Mouse (Mus musculus): Measurements from ENCODE around the gene Sash3. TPM values are rescaled to one million over a fixed set of nuclear protein-coding genes. Genes with fewer than 3 reads are reported as not detected.

Sash3 gene
- total RNA-seq, 1 experiment, result 0.54 TPM

GRCm38 (mm10) chrX:48184703-48185102 is 38.5 kb downstream of the Sash3 start:
- in situ Hi-C loops (cut with MboI; ENCODE audit: low sequenced_read_pairs in 2 of 2, unreplicated experiment in 2 of 2), result no loop called here
- Histone ChIP-seq H3K4me3 (ENCODE audit: insufficient read depth in 1 of 2, low read depth in 1 of 2, low read length in 2 of 2, poor library complexity in 1 of 2, severe bottlenecking in 1 of 2) (no peak overlapping the region), H3K36me3 (ENCODE audit: control insufficient read depth, insufficient read depth, low read length, poor library complexity, severe bottlenecking) (no peaks in the 10 kb centered on the region), H3K9ac (ENCODE audit: insufficient read depth, low read depth, low read length, poor library complexity, severe bottlenecking) (no peak overlapping the region), H3K27ac (ENCODE audit: insufficient read depth, low read depth, low read length, poor library complexity, severe bottlenecking) (no peak overlapping the region), H3K4me1 (ENCODE audit: control insufficient read depth in 2 of 2, insufficient read depth in 2 of 2, low read length in 2 of 2, poor library complexity in 1 of 2) (no peaks in the 10 kb centered on the region), H3K9me3 (ENCODE audit: control insufficient read depth, insufficient read depth, low read depth, low read length) (no peaks in the 10 kb centered on the region)
- TF ChIP-seq ZNF384 (IDR thresholded peaks at IDR 0.05; ENCODE audit: low read depth, low read length) (no peak), ZC3H11A (IDR thresholded peaks at IDR 0.05; ENCODE audit: borderline replicate concordance, low read depth, low read length) (no peak), MAFK (IDR thresholded peaks at IDR 0.05; ENCODE audit: insufficient read depth, low read depth, low read length) (no peak), HCFC1 (IDR thresholded peaks at IDR 0.05; ENCODE audit: borderline replicate concordance, insufficient read depth, low read length) (no peak), CHD2 (IDR thresholded peaks at IDR 0.05; ENCODE audit: low read depth, low read length) (no peak)
- DNase-seq (ENCODE audit: low read depth, low spot score), result no peak

DNA sequence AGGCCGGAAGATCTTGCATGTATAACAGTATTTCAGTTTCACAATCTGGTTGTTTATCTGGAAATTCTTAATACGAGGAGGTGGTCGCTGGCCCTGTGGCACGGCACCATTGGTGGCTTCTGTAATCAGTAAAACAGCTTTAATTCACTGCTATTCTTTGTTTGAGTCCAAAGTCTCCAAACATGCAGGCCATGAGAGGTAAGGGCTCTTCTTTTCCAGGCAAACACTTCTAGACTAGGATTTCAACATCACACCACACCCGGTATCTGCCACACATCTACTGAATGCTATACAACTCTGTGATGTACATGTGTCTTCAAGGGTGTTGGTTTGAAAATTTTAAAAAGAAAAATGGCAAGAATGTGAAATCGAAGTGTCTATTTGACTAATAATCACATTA is 45.0 kb downstream of the Sash3 start:
- in situ Hi-C loops (cut with MboI; ENCODE audit: low sequenced_read_pairs in 2 of 2, unreplicated experiment in 2 of 2), result no loop called here

GRCm38 (mm10) chrX:48193235-48194152 is 47.3 kb downstream of the Sash3 start:
- Histone ChIP-seq H3K9ac (ENCODE audit: insufficient read depth, low read depth, low read length, poor library complexity, severe bottlenecking) (no peak overlapping the region), H3K4me3 (ENCODE audit: insufficient read depth in 1 of 2, low read depth in 1 of 2, low read length in 2 of 2, poor library complexity in 1 of 2, severe bottlenecking in 1 of 2) (no peak overlapping the region), H3K4me1 (ENCODE audit: control insufficient read depth in 2 of 2, insufficient read depth in 2 of 2, low read length in 2 of 2, poor library complexity in 1 of 2) (peaks cover 0 to 3% of the 10 kb centered on the region in 2 experiments; a peak in 2 of 4 replicates), H3K9me3 (ENCODE audit: control insufficient read depth, insufficient read depth, low read depth, low read length) (no peaks in the 10 kb centered on the region), H3K36me3 (ENCODE audit: control insufficient read depth, insufficient read depth, low read length, poor library complexity, severe bottlenecking) (no peaks in the 10 kb centered on the region), H3K27ac (ENCODE audit: insufficient read depth, low read depth, low read length, poor library complexity, severe bottlenecking) (no peak overlapping the region)
- in situ Hi-C loops (cut with MboI; ENCODE audit: low sequenced_read_pairs in 2 of 2, unreplicated experiment in 2 of 2), result no loop called here
- TF ChIP-seq MAFK (IDR thresholded peaks at IDR 0.05; ENCODE audit: insufficient read depth, low read depth, low read length) (no peak), ZC3H11A (IDR thresholded peaks at IDR 0.05; ENCODE audit: borderline replicate concordance, low read depth, low read length) (no peak), HCFC1 (IDR thresholded peaks at IDR 0.05; ENCODE audit: borderline replicate concordance, insufficient read depth, low read length) (no peak), CHD2 (IDR thresholded peaks at IDR 0.05; ENCODE audit: low read depth, low read length) (no peak), ZNF384 (IDR thresholded peaks at IDR 0.05; ENCODE audit: low read depth, low read length) (no peak)
- DNase-seq (ENCODE audit: low read depth, low spot score), result no peak

More for the DNA sequence above, 45.0 kb downstream of the Sash3 start:
- TF ChIP-seq ZNF384 (IDR thresholded peaks at IDR 0.05; ENCODE audit: low read depth, low read length), result no peak
- TF ChIP-seq MAFK (IDR thresholded peaks at IDR 0.05; ENCODE audit: insufficient read depth, low read depth, low read length), result no peak
- no peak for TF ChIP-seq ZC3H11A (IDR thresholded peaks at IDR 0.05; ENCODE audit: borderline replicate concordance, low read depth, low read length)
- TF ChIP-seq HCFC1 (IDR thresholded peaks at IDR 0.05; ENCODE audit: borderline replicate concordance, insufficient read depth, low read length), result no peak
- no peak for TF ChIP-seq CHD2 (IDR thresholded peaks at IDR 0.05; ENCODE audit: low read depth, low read length)
- DNase-seq (ENCODE audit: low read depth, low spot score), result no peak
- Histone ChIP-seq H3K4me1 (ENCODE audit: control insufficient read depth in 2 of 2, insufficient read depth in 2 of 2, low read length in 2 of 2, poor library complexity in 1 of 2) (no peaks in the 10 kb centered on the region), H3K36me3 (ENCODE audit: control insufficient read depth, insufficient read depth, low read length, poor library complexity, severe bottlenecking) (no peaks in the 10 kb centered on the region), H3K9ac (ENCODE audit: insufficient read depth, low read depth, low read length, poor library complexity, severe bottlenecking) (no peak overlapping the region), H3K9me3 (ENCODE audit: control insufficient read depth, insufficient read depth, low read depth, low read length) (no peaks in the 10 kb centered on the region), H3K4me3 (ENCODE audit: insufficient read depth in 1 of 2, low read depth in 1 of 2, low read length in 2 of 2, poor library complexity in 1 of 2, severe bottlenecking in 1 of 2) (no peak overlapping the region), H3K27ac (ENCODE audit: insufficient read depth, low read depth, low read length, poor library complexity, severe bottlenecking) (no peak overlapping the region)

- in situ Hi-C loops (cut with MboI; ENCODE audit: low sequenced_read_pairs in 2 of 2, unreplicated experiment in 2 of 2), result no loop called here
- DNase-seq (ENCODE audit: low read depth, low spot score), result peak; percentile 20
- Histone ChIP-seq H3K9ac (ENCODE audit: insufficient read depth, low read depth, low read length, poor library complexity, severe bottlenecking) (no peak overlapping the region), H3K9me3 (ENCODE audit: control insufficient read depth, insufficient read depth, low read depth, low read length) (no peaks in the 10 kb centered on the region), H3K4me1 (ENCODE audit: control insufficient read depth in 2 of 2, insufficient read depth in 2 of 2, low read length in 2 of 2, poor library complexity in 1 of 2) (peaks cover 2 to 4% of the 10 kb centered on the region in 2 experiments; a peak in 3 of 4 replicates), H3K4me3 (ENCODE audit: insufficient read depth in 1 of 2, low read depth in 1 of 2, low read length in 2 of 2, poor library complexity in 1 of 2, severe bottlenecking in 1 of 2) (no peak overlapping the region), H3K27ac (ENCODE audit: insufficient read depth, low read depth, low read length, poor library complexity, severe bottlenecking) (no peak overlapping the region), H3K36me3 (ENCODE audit: control insufficient read depth, insufficient read depth, low read length, poor library complexity, severe bottlenecking) (no peaks in the 10 kb centered on the region)
- TF ChIP-seq ZC3H11A (IDR thresholded peaks at IDR 0.05; ENCODE audit: borderline replicate concordance, low read depth, low read length), result no peak
- TF ChIP-seq ZNF384 (IDR thresholded peaks at IDR 0.05; ENCODE audit: low read depth, low read length), result no peak
- TF ChIP-seq CHD2 (IDR thresholded peaks at IDR 0.05; ENCODE audit: low read depth, low read length), result no peak
- no peak for TF ChIP-seq HCFC1 (IDR thresholded peaks at IDR 0.05; ENCODE audit: borderline replicate concordance, insufficient read depth, low read length)
- no peak for TF ChIP-seq MAFK (IDR thresholded peaks at IDR 0.05; ENCODE audit: insufficient read depth, low read depth, low read length)
These were observed 51.6 kb downstream of the Sash3 start for GRCm38 (mm10) chrX:48197856-48198255.
